Mouse (Mus musculus) retina, embryonic 14.5 days (tissue): ENCODE data around the gene Itprid1.
A peak's percentile ranks its signal among the peaks of the same experiment; 100 is the strongest.

Experiments used
- DNase-seq: peaks from one replicate; pipeline ENCODE4 v3.0.0-alpha.2; 2015; ENCODE audit warnings: low spot score

Itprid1 gene

GRCm38 (mm10) chr6:55836650-55837320 is at the start of gene Itprid1:
Gene Itprid1 (plus strand): TSS chr6:55836895.
- no peak for DNase-seq

GRCm38 (mm10) chr6:55789557-55789956 is 47.1 kb upstream of the Itprid1 start:
- no peak for DNase-seq

- DNase-seq = peak; percentile 30
These were observed 44.7 kb upstream of the Itprid1 start for GRCm38 (mm10) chr6:55791852-55792496.

GRCm38 (mm10) chr6:55792536-55792935 is 44.2 kb upstream of the Itprid1 start:
- no peak for DNase-seq

GRCm38 (mm10) chr6:55802686-55803085 is 34.0 kb upstream of the Itprid1 start:
- no peak for DNase-seq

- DNase-seq = no peak
These were observed 33.3 kb upstream of the Itprid1 start for GRCm38 (mm10) chr6:55803357-55803756.

GRCm38 (mm10) chr6:55803991-55804680 is 32.6 kb upstream of the Itprid1 start:
- peak; percentile 75 for DNase-seq

GRCm38 (mm10) chr6:55804681-55805000 is 32.1 kb upstream of the Itprid1 start:
- DNase-seq = no peak

GRCm38 (mm10) chr6:55805291-55806137 is 31.2 kb upstream of the Itprid1 start:
- DNase-seq = peak; percentile 22

GRCm38 (mm10) chr6:55806537-55806936 is 30.2 kb upstream of the Itprid1 start:
- no peak for DNase-seq

- DNase-seq = no peak
These were observed 28.0 kb upstream of the Itprid1 start for GRCm38 (mm10) chr6:55808692-55809091.

GRCm38 (mm10) chr6:55811153-55811552 is 25.5 kb upstream of the Itprid1 start:
- no peak for DNase-seq

GRCm38 (mm10) chr6:55812353-55812752 is 24.3 kb upstream of the Itprid1 start:
- DNase-seq = no peak

- DNase-seq = no peak
These were observed 22.3 kb upstream of the Itprid1 start for GRCm38 (mm10) chr6:55814184-55814926.

- no peak for DNase-seq
These were observed 19.8 kb upstream of the Itprid1 start for GRCm38 (mm10) chr6:55816911-55817310.

- DNase-seq = no peak
These were observed 7.0 kb upstream of the Itprid1 start for GRCm38 (mm10) chr6:55829722-55830121.

GRCm38 (mm10) chr6:55852589-55852988 is 15.9 kb downstream of the Itprid1 start:
- DNase-seq = no peak

GRCm38 (mm10) chr6:55856085-55856484 is 19.4 kb downstream of the Itprid1 start:
- no peak for DNase-seq

GRCm38 (mm10) chr6:55865206-55865605 is 28.5 kb downstream of the Itprid1 start:
- DNase-seq = no peak

- no peak for DNase-seq
These were observed 42.8 kb downstream of the Itprid1 start for GRCm38 (mm10) chr6:55879356-55879960.

GRCm38 (mm10) chr6:55880886-55881285 is 44.2 kb downstream of the Itprid1 start:
- peak; percentile 24 for DNase-seq
